Mouse (Mus musculus) Patski (cell line): ENCODE data around the gene Fbln2. TPM values are rescaled to one million over a fixed set of nuclear protein-coding genes. Genes with fewer than 3 reads are reported as not detected.

Experiments used
- ATAC-seq: fragments of 100-300 bp; one replicate; pipeline ENCODE4 v1.8.0; 2021
- CTCF ChIA-PET: fragments of 350-600 bp; sonication (Branson Sonifier 250); formaldehyde crosslinking; loops from one replicate; lab custom pipeline; 2022; ENCODE audit warnings: inconsistent platforms; lab: Charles Lee
- POLR2A ChIA-PET: fragments of 350-600 bp; sonication (Branson Sonifier 250); formaldehyde crosslinking; loops from one replicate; lab custom pipeline; 2022; ENCODE audit warnings: antibody characterized with exemption, inconsistent platforms; lab: Charles Lee
- DNase-seq: peaks from one replicate; pipeline ENCODE4 v3.0.0-alpha.2; 2011; ENCODE audit warnings: low read depth, low spot score
- H3K27me3 ChIP-seq: fragments of 371-371 bp; one replicate; pipeline ENCODE4 v1.5.1; 2021
- CTCF ChIP-seq: fragments of 100-300 bp; IDR thresholded peaks from one replicate; pipeline ENCODE4 v1.5.1; 2021
- in situ Hi-C: fragments of 300-500 bp; cut with MboI; formaldehyde crosslinking; loops from 3 replicates; pipeline ENCODE4 v1.11.1; 2018; ENCODE audit warnings: low pct_unique_long_range_greater_than_20kb, mixed read lengths
- polyA plus RNA-seq: library from polyadenylated mRNA; unstranded; gene quantifications from one replicate; pipeline ENCODE4 v1.2.3, GENCODE M21; 2021

Fbln2 gene
- polyA plus RNA-seq, 1 experiment from 2014 or later, result 2.9 TPM

DNA sequence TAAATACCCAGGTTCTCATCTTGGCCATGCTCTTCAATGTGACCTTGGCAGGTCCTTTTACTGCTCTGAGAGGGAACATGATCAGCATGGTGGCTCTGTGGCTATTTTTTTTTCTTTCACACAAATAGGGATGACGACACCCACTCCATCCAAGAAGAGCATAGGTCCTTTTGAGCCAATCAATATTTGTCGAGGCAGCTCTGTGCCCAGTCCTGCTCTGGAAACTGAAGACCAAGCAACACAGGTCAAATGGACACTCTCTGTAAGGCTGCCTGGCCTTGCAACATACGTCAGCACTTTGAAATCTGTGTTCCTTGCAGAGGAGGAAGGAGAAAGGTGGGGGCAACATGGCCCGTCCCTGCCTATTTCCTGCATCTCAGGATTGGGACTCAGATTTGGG, 83.2 kb downstream of the Fbln2 start:
- no peaks in the 10 kb centered on the region for H3K27me3 ChIP-seq
- DNase-seq, result no peak
- ChIA-PET CTCF (interaction anchor here (1.4 to 1.8 kb wide), 2 partner anchors 13 to 117 kb away, joined by 3 to 4 read pairs; no protein-coding TSS in a partner anchor), POLR2A (no interaction called here)
- TF ChIP-seq CTCF, result no peak
- no peak for ATAC-seq
- in situ Hi-C loops, result loop anchor here (5.0 kb wide), 1 partner anchor 37 kb away; no protein-coding TSS in a partner anchor

DNA sequence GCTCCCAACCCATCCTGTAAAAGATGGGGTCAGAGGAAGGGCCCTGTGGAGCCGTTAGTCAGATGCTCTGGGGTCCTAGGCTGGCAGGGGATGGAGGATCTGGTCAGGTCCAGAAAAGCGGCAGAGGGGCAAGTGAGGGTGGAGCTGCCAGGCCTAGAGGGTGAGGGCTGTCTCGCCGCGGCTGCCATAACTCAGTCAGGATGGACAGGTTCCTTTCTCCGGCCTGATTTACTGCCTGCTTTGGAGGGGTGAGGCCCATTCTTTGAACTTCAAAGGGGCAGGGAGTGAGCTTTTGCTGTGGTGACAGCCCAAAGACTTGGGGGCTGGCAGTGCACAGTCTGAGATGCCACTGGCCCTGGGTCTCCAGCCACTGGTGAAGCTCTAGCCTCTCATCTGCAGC, 86.6 kb downstream of the Fbln2 start:
- CTCF ChIA-PET, result no interaction called here
- DNase-seq (no peak), ATAC-seq (no peak)
- no peak for TF ChIP-seq CTCF
- no peaks in the 10 kb centered on the region for H3K27me3 ChIP-seq
- in situ Hi-C loops, result loop anchor here (5.0 kb wide), 1 partner anchor 33 kb away; no protein-coding TSS in a partner anchor
- POLR2A ChIA-PET, result no interaction called here

DNA sequence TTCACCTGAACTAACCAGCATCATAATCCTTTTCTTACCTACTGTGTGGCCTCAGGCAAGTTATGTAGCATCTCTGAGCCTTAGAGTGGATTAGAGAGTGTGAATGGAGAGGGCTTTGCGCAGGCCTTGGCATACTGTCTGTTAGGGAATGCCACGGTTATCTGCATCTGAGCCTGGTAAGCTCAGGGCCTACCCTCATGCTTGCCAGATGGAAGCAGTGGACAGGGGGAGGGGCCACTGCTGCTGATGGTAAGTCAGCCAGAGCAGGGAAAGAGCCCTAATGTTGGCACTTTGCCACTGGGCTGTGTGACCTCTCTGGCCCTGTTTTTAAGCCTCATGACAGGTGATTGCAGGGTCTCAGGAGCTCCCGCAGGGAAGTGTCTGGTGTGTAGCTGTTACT, 87.8 kb downstream of the Fbln2 start:
- no peak for TF ChIP-seq CTCF
- ATAC-seq (no peak), DNase-seq (no peak)
- in situ Hi-C loops, result no loop called here
- no peaks in the 10 kb centered on the region for H3K27me3 ChIP-seq
- POLR2A ChIA-PET, result no interaction called here
- CTCF ChIA-PET, result no interaction called here

DNA sequence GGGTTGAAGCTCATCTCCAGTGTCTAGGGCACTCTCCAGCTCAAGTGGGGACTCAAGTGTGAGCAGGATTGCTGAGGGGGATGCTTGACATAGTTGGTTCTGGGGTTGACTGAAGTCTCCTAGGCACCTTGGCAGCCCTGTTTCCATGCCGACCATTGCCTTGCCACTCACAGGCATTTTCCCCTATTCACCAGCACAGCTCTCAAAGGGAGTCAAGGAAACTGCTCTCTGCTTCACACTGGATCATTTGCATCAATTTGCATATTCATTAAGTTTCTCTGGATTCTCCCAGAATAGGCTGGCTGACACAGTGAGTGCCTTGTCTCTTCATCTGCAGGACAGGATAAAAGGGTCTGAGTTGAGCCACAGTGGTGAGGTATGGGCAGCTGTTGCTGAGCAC, 89.6 kb downstream of the Fbln2 start:
- no peaks in the 10 kb centered on the region for H3K27me3 ChIP-seq
- DNase-seq, result no peak
- in situ Hi-C loops, result no loop called here
- ChIA-PET CTCF (no interaction called here), POLR2A (no interaction called here)
- no peak for TF ChIP-seq CTCF
- no peak for ATAC-seq

DNA sequence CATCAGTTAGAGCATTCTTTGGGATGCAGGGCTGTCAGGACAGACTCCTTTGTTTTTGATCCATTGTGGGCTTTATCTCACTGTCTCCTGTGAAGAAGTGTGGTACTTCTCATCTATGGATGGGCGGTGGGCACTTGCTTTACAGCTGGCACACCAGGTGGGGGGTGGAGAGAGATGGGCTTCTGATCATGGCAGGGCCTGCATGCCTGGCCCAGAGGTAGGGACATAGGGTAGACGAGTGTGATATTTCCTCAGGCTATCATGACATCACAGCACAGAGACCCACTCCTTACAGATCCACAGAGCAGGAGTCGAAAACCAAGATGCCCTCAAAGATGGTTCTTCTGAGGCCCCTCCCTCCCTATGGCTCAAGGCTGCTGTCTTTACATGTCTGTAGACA, 90.1 kb downstream of the Fbln2 start:
- POLR2A ChIA-PET, result no interaction called here
- ATAC-seq (no peak), DNase-seq (no peak)
- CTCF ChIA-PET, result no interaction called here
- H3K27me3 ChIP-seq, result no peaks in the 10 kb centered on the region
- in situ Hi-C loops, result no loop called here
- no peak for TF ChIP-seq CTCF

DNA sequence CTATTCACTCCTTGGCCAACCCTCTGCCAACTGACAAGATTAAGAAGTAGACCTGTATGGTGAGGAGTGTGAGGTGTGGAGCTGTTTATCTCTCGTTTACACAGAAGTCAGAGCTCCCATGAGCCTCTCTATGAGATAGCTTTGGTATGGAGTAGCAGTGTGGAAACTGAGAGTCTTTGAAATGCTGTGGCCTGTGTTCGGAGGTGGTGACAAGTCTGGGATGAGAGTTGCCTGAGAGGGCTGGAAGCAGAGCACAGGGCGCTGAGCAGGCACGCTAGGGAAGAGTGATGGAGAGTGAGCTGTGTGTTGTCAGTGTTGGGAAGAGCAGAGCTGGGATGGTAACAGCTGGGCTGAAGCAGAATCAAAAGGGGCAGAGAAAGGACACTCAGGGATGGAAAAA, 91.9 kb downstream of the Fbln2 start:
- no peak for TF ChIP-seq CTCF
- H3K27me3 ChIP-seq, result no peaks in the 10 kb centered on the region
- no peak for ATAC-seq
- DNase-seq, result no peak
- ChIA-PET CTCF (interaction anchor here (0.9 to 1.5 kb wide), 2 partner anchors 13 to 21 kb away, joined by 3 read pairs; no protein-coding TSS in a partner anchor), POLR2A (no interaction called here)
- in situ Hi-C loops, result no loop called here

DNA sequence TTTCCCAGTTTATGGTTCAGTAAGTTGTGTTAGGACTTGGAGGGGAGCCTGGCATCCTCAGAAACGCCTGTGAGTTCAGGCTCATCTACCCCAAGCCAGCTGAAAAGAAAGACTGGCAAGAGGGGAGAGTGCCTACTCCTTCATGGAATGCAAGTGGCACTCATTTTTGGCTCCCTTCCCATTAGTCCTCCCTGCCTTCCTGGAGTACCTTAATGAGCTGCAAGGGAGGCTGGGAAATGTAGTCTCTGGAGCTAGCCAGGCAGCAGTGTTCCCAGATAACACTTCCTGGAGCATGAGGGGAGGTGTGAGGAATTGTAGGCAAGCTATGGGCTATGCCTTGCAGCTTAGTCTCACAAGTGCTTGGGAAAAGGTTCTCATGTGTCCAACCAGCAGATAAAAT, 95.7 kb downstream of the Fbln2 start:
- ATAC-seq, result no peak
- in situ Hi-C loops, result no loop called here
- TF ChIP-seq CTCF, result no peak
- no peaks in the 10 kb centered on the region for H3K27me3 ChIP-seq
- DNase-seq, result no peak
- CTCF ChIA-PET, result interaction anchor here (1.8 kb wide), 1 partner anchor 12 kb away, joined by 4 read pairs; no protein-coding TSS in a partner anchor
- POLR2A ChIA-PET, result interaction anchor here (1.1 to 1.6 kb wide), 2 partner anchors 16 to 19 kb away, joined by 4 read pairs; no protein-coding TSS in a partner anchor

DNA sequence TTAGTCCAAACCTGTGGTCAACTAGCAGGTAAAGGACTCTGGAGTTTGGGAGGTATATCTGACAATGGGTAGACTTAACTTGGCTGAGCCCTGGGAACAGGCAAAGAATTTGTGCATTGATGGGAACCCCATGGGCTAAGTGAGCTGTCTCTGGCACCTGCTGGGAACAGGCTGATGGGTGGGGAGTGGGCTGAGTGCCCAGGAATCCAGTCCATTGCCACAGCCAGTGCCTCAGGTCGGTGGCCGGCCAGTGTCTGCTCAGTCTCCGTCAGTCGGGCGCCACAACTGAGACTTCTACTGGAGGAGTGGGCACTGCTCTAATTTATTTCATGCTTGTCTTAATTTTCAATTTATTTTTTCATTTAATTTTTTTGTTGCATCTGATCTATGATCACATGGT, 98.9 kb downstream of the Fbln2 start:
- no peak for TF ChIP-seq CTCF
- POLR2A ChIA-PET, result no interaction called here
- ATAC-seq (no peak), DNase-seq (no peak)
- in situ Hi-C loops, result no loop called here
- H3K27me3 ChIP-seq, result peaks cover 7% of the 10 kb centered on the region
- CTCF ChIA-PET, result no interaction called here

DNA sequence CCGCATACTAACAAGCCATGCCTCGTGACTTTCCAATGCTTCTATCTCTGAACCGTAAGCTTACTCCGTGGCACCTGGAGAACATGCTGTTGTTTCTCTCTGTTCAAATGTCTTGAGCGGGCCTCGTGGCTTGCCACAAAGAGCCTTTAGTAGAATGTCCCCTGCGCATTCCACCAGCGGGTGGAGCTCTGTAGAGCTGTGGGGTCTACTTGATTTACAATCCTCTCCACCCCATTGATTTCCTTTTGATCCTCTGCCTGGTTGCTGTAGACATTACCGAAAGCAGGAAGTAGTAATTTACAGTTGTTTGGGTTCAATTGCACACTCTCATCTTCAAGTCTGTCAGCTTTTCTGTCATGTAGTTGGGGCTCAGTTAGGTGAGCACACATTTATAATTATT, 100.2 kb downstream of the Fbln2 start:
- ATAC-seq, result no peak
- ChIA-PET POLR2A (no interaction called here), CTCF (no interaction called here)
- no peak for TF ChIP-seq CTCF
- DNase-seq, result no peak
- H3K27me3 ChIP-seq, result peaks cover 7% of the 10 kb centered on the region
- in situ Hi-C loops, result no loop called here

Other genes with a start within 250 kb of the Fbln2 start
- 120 TPM for gene Iqsec1, start 223.8 kb upstream of the Fbln2 start, polyA plus RNA-seq
- 33.0 TPM for gene Nup210, start 95.6 kb upstream of the Fbln2 start, polyA plus RNA-seq
- gene Hdac11, start 55.8 kb upstream of the Fbln2 start, polyA plus RNA-seq, result 77.2 TPM
- 10.4 TPM for gene Wnt7a, start 198.9 kb downstream of the Fbln2 start, polyA plus RNA-seq